Mouse (Mus musculus) skeletal muscle tissue, adult 2 months (tissue): ENCODE results near the gene Marveld3.

Experiments
- DNase-seq: peaks from one replicate; pipeline ENCODE4 v3.0.0-alpha.2; 2012; ENCODE audit warnings: low read depth, low spot score

Gene Marveld3

GRCm38 (mm10) chr8:109903909-109904469 is 58.0 kb downstream of the Marveld3 start:
- no peak for DNase-seq

GRCm38 (mm10) chr8:109902379-109902778 is 59.6 kb downstream of the Marveld3 start:
- DNase-seq: no peak
